Mouse (Mus musculus) liver, embryonic 15.5 days (tissue): ENCODE results near the gene Ankrd61. TPM values are rescaled to one million over a fixed set of nuclear protein-coding genes. Genes with fewer than 3 reads are reported as not detected.

ENCODE experiments used
- ATAC-seq: fragments of 200-750 bp; cut with Nextera tagmentation; 2 replicates; pipeline ENCODE4 v1.8.0; 2017; ENCODE audit warnings: moderate number of reproducible peaks, mild to moderate bottlenecking, moderate library complexity; ENCODE audit not compliant: insufficient read depth
- H3K27ac ChIP-seq: fragments of 300-500 bp; sonication (generic); replicated peaks from 2 replicates; pipeline ENCODE4 v1.5.1; 2015; ENCODE audit warnings: mild to moderate bottlenecking, inconsistent platforms
- H3K27me3 ChIP-seq: fragments of 300-500 bp; sonication (generic); 2 replicates; pipeline ENCODE4 v1.6.1; 2015; ENCODE audit warnings: mild to moderate bottlenecking, inconsistent platforms
- H3K36me3 ChIP-seq: fragments of 300-500 bp; sonication (generic); replicated peaks from 2 replicates; pipeline ENCODE4 v1.6.1; 2015; ENCODE audit warnings: moderate library complexity, mild to moderate bottlenecking, inconsistent platforms
- H3K4me1 ChIP-seq: fragments of 300-500 bp; sonication (generic); replicated peaks from 2 replicates; pipeline ENCODE4 v1.6.1; 2015; ENCODE audit warnings: inconsistent platforms
- H3K4me2 ChIP-seq: fragments of 300-500 bp; sonication (generic); 2 replicates; pipeline ENCODE4 v1.6.1; 2015; ENCODE audit warnings: moderate library complexity, mild to moderate bottlenecking, inconsistent platforms
- H3K4me3 ChIP-seq: fragments of 300-500 bp; sonication (generic); replicated peaks from 2 replicates; pipeline ENCODE4 v1.5.1; 2015; ENCODE audit warnings: mild to moderate bottlenecking, inconsistent platforms
- H3K9ac ChIP-seq: fragments of 300-500 bp; sonication (generic); 2 replicates; pipeline ENCODE4 v1.6.1; 2015; ENCODE audit warnings: moderate library complexity, mild to moderate bottlenecking, inconsistent platforms
- H3K9me3 ChIP-seq: fragments of 300-500 bp; sonication (generic); replicated peaks from 2 replicates; pipeline ENCODE4 v1.6.1; 2016; ENCODE audit warnings: inconsistent platforms
- whole genome bisulfite sequencing: fragments of 180-500 bp; shearing (Covaris S2); methylation state at CpG from one replicate; pipeline ENCODE4 v1.1.7; 2015; ENCODE audit warnings: mixed read lengths; ENCODE audit not compliant: insufficient replicate concordance; 5-methylcytosine and 5-hydroxymethylcytosine counted together
- polyA plus RNA-seq: library from polyadenylated mRNA; unstranded; fragments of >200 nt; fragmentation: Nextera tagmentation; extraction: Ambion mirVana; gene quantifications from 2 replicates; pipeline ENCODE4 v1.2.1, GENCODE M21; 2015

Ankrd61 gene
- polyA plus RNA-seq, 1 experiment from 2014 or later, result 0.39 TPM

GRCm38 (mm10) chr5:143927875-143928274 is 30.4 kb upstream of the Ankrd61 start, which contains the start of gene Gm42421:
Gene Gm42421, plus strand, starts transcription at chr5:143928175.
- ATAC-seq, result no peak
- Histone ChIP-seq H3K4me1 (peaks cover 26% of the 10 kb centered on the region), H3K9me3 (no peaks in the 10 kb centered on the region), H3K4me2 (no peak within 1 kb of the TSS), H3K27ac (no peak within 1 kb of the TSS), H3K9ac (no peak within 1 kb of the TSS), H3K27me3 (no peaks in the 10 kb centered on the region), H3K4me3 (no peak within 1 kb of the TSS), H3K36me3 (peaks cover 92% of the 10 kb centered on the region)
- 89% methylated on average over 8 of the region's 8 CpGs for WGBS

DNA sequence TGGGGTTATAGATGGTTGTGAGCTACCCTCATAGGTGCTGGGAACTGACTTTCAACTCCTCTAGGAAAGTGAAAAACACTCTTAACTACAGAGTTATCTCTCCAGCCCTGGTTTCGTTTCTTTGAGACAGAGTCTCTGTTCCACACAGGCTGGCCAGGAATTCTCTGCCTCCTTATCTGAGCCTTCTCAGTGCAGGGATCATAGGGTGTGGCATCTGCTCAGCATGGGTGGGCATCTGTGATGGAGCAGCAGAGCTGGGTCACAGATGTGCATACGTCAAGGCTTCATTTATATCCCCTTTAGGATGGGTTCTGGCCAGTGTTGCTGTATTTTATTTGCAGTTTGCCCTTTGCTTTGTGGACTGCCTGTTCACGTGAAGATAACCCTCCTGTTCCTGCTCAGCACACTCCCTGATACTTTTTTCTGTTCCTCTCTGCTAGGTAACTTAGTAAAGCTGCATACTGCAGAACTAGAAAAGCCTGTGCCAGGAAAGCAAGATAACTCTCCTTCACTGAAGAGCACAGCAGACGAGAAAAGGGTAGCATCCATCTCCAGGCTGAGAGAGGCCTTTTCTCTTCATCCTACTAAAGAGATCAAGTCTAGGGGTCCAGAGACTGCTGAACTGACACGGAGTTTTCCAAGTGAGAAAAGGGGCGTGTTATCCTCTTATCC is 27.4 kb upstream of the Ankrd61 start:
- no peaks in the 10 kb centered on the region for H3K9me3 ChIP-seq
- peak; percentile 100 for ATAC-seq
- peak overlapping the region; percentile 12; the same call in 1 of the 2 replicates for H3K9ac ChIP-seq
- peak overlapping the region; percentile 11; the same call in 1 of the 2 replicates for H3K4me3 ChIP-seq
- H3K27ac ChIP-seq, result peak overlapping the region; percentile 86
- H3K4me2 ChIP-seq, result peak overlapping the region; percentile 57
- no peaks in the 10 kb centered on the region for H3K27me3 ChIP-seq
- peaks cover 89% of the 10 kb centered on the region for H3K36me3 ChIP-seq
- 41% methylated on average over 6 of the region's 6 CpGs for WGBS
- H3K4me1 ChIP-seq, result peaks cover 26% of the 10 kb centered on the region

DNA sequence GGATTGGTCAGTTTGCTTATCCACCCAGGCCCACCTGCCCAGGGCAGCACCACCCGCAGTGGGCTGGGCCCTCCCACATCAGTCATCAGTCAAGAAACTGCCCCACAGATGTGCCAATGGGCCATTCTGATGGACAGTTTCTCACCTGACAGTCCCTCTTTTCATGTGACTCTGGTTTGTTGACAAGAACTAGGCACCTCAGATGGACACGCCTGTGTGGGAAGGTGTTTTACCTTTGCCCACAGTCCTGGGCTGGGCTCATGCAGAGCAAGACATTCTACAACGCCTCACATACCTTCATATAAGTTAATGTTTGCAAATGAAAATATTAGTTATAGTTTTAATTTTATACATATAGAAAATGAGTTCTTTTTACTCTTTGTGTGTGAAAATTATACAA is 20.6 kb upstream of the Ankrd61 start:
- peaks cover 82% of the 10 kb centered on the region for H3K36me3 ChIP-seq

DNA sequence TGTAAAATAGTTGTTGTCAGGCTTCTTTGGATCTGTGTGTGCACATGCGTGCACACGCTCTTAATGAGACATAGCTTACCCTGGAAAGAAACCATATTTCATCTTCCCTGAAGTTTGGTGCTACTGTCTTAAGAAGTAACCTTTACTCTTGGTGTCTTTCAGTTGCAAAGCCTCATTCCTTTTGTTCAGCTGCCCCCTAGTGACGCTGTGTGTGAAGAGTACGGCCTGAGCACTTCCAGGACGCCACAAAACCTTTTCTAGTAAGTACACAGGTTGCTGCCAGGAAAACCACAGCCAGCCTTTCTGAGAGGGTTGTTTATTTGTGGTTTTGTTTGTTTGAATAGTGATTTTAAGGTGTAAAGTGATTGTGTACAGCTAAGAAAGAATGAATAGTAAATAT is 19.9 kb upstream of the Ankrd61 start:
- Histone ChIP-seq H3K27me3 (no peaks in the 10 kb centered on the region), H3K36me3 (peaks cover 77% of the 10 kb centered on the region), H3K4me3 (no peak overlapping the region), H3K9me3 (no peaks in the 10 kb centered on the region), H3K4me1 (no peaks in the 10 kb centered on the region), H3K9ac (no peak overlapping the region), H3K27ac (no peak overlapping the region), H3K4me2 (no peak overlapping the region)
- WGBS, result 56% methylated on average over 5 of the region's 5 CpGs
- no peak for ATAC-seq

More for the DNA sequence above, 20.6 kb upstream of the Ankrd61 start:
- no peak overlapping the region for H3K9ac ChIP-seq
- no peak overlapping the region for H3K27ac ChIP-seq
- H3K4me2 ChIP-seq, result no peak overlapping the region
- no peaks in the 10 kb centered on the region for H3K27me3 ChIP-seq
- no peaks in the 10 kb centered on the region for H3K4me1 ChIP-seq
- ATAC-seq, result no peak
- no peak overlapping the region for H3K4me3 ChIP-seq
- 84% methylated on average over 3 of the region's 3 CpGs for WGBS
- H3K9me3 ChIP-seq, result no peaks in the 10 kb centered on the region

DNA sequence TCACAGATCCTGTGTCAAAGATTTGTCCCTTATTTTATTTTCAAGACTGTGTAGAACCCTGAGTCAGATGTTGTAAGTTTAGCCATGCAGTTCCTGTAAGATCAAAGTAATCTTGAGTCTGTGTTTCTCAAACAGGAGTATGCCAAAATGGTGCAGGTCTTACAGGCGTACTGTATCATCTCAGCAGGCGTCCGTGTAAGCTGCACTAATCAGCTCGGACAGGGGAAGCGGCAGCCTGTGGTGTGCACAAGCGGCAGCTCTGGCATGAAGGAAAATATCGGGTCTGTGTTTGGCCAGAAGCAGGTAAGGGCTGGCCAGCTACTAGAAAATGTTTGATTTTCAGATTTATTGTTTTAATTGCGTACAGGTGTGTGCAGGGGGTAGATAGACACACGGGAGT is 18.7 kb upstream of the Ankrd61 start:
- 87% methylated on average over 9 of the region's 9 CpGs for WGBS
- H3K4me1 ChIP-seq, result peaks cover 5% of the 10 kb centered on the region
- H3K27ac ChIP-seq, result no peak overlapping the region
- no peak overlapping the region for H3K4me3 ChIP-seq
- peaks cover 71% of the 10 kb centered on the region for H3K36me3 ChIP-seq
- H3K9me3 ChIP-seq, result no peaks in the 10 kb centered on the region
- no peak overlapping the region for H3K4me2 ChIP-seq
- no peak for ATAC-seq
- H3K27me3 ChIP-seq, result no peaks in the 10 kb centered on the region
- H3K9ac ChIP-seq, result no peak overlapping the region

DNA sequence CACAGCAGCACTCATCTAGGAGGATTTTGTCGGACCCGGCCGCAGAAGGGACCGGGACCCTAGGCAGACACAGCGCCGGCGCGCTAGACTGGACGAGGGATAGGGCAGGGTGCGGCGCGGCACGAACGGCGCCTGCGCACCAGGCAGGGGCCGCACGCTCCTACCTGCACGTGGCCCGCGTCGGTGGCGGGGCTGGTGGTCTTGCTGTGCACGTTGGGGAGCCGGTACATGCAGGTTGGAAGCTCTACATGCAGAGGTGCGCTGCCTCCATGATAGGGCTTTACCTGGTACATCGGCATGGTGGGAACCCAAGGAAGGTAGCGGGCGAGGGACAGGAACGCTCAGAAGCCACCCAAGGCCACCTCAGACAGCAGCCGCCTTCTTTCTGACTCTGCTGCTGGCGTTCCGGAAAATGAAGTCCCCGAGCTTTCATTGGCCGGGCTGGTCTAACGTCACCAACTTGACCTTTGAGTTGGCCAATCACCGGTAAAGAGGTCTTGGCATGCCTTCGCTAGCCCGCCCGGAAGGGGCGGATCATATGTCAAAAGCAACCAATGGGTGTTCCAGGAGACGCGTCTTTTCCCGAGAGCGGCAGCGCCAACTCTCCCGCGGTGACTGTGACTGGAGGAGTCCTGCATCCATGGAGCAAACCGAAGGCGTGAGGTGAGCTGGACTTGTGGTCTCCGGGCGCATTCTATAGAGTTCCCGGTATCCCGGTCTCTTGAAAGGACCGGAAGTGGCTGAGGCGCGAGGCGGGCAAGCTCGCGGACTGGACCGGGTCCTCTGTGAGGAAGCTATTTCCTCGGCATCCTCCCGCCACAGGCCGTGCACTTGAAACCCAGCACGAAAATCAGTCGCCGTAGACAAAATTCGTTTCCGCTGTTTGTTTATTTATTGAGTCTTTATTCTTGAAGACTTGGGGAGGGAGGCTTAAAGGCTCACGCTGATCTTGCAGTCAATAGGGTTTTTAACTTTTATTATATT is 12.2 kb upstream of the Ankrd61 start, which contains the start of the genes Aimp2 and Pms2:
Gene Aimp2 (minus strand): TSS at position 431 of the 984 bp plus-strand sequence.
Gene Pms2 (plus strand): TSS at position 548 of the 984 bp plus-strand sequence.
- peak within 1 kb of the TSS; percentile 87 for H3K4me3 ChIP-seq
- H3K27me3 ChIP-seq, result no peaks in the 10 kb centered on the region
- peak within 1 kb of the TSS; percentile 98 for H3K27ac ChIP-seq
- H3K9ac ChIP-seq, result peak within 1 kb of the TSS; percentile 76
- H3K36me3 ChIP-seq, result peaks cover 38% of the 10 kb centered on the region
- H3K4me1 ChIP-seq, result peaks cover 34% of the 10 kb centered on the region
- under 1% methylated on average over 70 of the region's 70 CpGs for WGBS
- peak within 1 kb of the TSS; percentile 91 for H3K4me2 ChIP-seq
- H3K9me3 ChIP-seq, result no peaks in the 10 kb centered on the region
- peak; percentile 94 for ATAC-seq

DNA sequence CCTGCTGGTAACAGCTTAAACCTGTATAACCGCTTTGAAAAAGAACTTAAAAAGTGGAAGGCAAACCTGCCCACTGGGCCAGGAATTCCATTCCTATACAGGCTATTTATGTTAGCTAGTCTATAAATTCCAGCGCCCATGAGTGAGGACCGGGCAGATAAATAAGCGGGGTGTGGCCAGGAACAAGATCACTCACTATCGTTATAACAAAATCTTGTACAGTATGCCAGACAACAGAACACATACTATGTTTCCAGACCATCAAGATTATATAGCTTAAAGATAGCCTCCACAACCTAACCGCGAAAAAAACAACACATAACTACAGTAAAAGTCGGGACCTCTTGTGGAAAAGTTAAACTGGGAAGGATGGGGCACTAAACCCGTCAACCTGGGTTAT is 11.4 kb upstream of the Ankrd61 start:
- Histone ChIP-seq H3K36me3 (peaks cover 40% of the 10 kb centered on the region), H3K9ac (peak overlapping the region; percentile 63), H3K4me2 (peak overlapping the region; percentile 91), H3K27me3 (no peaks in the 10 kb centered on the region), H3K27ac (peak overlapping the region; percentile 98), H3K4me1 (peaks cover 42% of the 10 kb centered on the region), H3K4me3 (peak overlapping the region; percentile 87), H3K9me3 (no peaks in the 10 kb centered on the region)
- 2% methylated on average over 9 of the region's 9 CpGs for WGBS
- ATAC-seq, result peak; percentile 49

- Histone ChIP-seq H3K27ac (0 out of 2 replicates have a peak overlapping the region, but pooled peaks have one; percentile 7), H3K36me3 (peaks cover 55% of the 10 kb centered on the region), H3K9ac (no peak overlapping the region), H3K27me3 (no peaks in the 10 kb centered on the region), H3K4me2 (no peak overlapping the region), H3K4me1 (peaks cover 58% of the 10 kb centered on the region), H3K9me3 (no peaks in the 10 kb centered on the region), H3K4me3 (no peak overlapping the region)
- no peak for ATAC-seq
- 78% methylated on average over 8 of the region's 8 CpGs for WGBS
Observed at GRCm38 (mm10) chr5:143906429-143906828, 8.9 kb upstream of the Ankrd61 start.

DNA sequence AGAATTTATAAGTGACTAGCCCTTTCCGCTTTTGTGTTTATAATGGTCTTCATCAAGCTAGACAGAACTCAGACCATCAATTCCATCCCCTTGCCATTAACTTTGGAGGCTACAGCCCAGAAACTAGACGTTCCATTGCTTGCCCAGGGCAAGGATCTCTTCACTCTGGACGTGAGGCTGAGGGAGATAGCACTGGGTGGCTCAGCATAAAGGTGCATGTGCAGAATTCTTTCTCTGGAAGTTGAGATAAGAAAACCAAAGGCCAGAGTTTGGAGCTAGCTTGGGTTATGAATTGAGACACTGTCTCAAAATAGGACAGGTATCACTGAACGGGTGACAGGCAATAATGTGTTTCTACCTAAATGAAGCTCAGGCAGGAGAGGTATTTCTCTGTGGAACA is 6.3 kb upstream of the Ankrd61 start:
- peak overlapping the region; percentile 43; the same call in 1 of the 2 replicates for H3K27ac ChIP-seq

GRCm38 (mm10) chr5:143902111-143902510 is 4.6 kb upstream of the Ankrd61 start:
- Histone ChIP-seq H3K4me3 (no peak overlapping the region), H3K27me3 (no peaks in the 10 kb centered on the region), H3K27ac (no peak overlapping the region), H3K4me1 (peaks cover 31% of the 10 kb centered on the region), H3K4me2 (no peak overlapping the region), H3K36me3 (peaks cover 98% of the 10 kb centered on the region), H3K9ac (no peak overlapping the region), H3K9me3 (no peaks in the 10 kb centered on the region)
- ATAC-seq, result no peak
- 87% methylated on average over 3 of the region's 3 CpGs for WGBS

More for the DNA sequence above, 6.3 kb upstream of the Ankrd61 start:
- peak; percentile 59 for ATAC-seq
- Histone ChIP-seq H3K9ac (no peak overlapping the region), H3K9me3 (no peaks in the 10 kb centered on the region), H3K4me3 (no peak overlapping the region), H3K4me1 (peaks cover 47% of the 10 kb centered on the region), H3K36me3 (peaks cover 81% of the 10 kb centered on the region), H3K4me2 (no peak overlapping the region), H3K27me3 (no peaks in the 10 kb centered on the region)
- 34% methylated on average over 4 of the region's 4 CpGs for WGBS

DNA sequence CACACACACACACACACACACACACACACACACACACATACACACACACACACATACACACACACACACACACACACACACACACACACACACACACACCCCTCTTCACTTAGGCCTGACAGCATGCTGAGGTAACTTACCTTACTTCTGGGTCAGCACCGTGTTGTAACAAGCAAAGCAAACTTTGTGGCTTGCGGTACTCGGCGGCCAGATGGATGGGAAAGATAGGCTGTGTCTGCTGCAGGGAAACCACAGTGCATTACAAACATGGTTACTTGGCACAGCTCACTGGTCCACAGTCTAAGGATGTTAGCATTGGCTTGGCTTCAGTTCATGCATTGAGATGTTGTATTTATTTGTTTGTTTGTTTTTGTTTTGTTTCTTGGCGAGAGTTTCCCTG is 4.1 kb downstream of the Ankrd61 start:
- Histone ChIP-seq H3K4me2 (no peak overlapping the region), H3K9ac (no peak overlapping the region), H3K4me1 (peaks cover 25% of the 10 kb centered on the region), H3K9me3 (no peaks in the 10 kb centered on the region), H3K36me3 (peaks cover 100% of the 10 kb centered on the region), H3K4me3 (no peak overlapping the region), H3K27ac (no peak overlapping the region), H3K27me3 (no peaks in the 10 kb centered on the region)
- WGBS, result 16% methylated on average over 5 of the region's 5 CpGs
- ATAC-seq, result peak; percentile 56
